Mouse (Mus musculus): ENCODE measurements at regions not wholly inside any gene's neighbourhood (a gene's known extent, or its start where the extent isn't known, plus 50 kb on each side); places are given as distances from the start of the nearest gene placed in this dataset.

DNA sequence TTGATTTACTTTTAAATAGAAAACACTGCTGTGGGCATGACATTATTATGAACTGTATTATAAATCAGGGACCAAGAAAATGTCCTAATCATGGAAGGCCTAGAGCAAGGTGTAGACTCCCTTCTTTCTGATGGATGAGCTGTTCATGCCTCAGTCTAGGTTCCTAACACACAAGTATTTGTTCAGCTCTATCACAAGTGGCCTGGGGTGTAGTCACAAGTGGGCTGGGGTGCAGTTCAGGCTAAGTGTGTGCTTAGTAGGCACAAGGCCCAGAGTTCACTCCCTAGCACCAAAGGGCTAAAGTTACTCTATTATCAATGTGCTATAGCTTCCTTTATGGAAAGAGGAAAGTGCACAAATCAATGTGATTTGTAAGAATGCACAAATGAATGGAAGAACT lies 55.6 kb upstream of the Bmp2 start:
- no peak for TF ChIP-seq GATA1 (IDR thresholded peaks at IDR 0.05; ENCODE audit: borderline replicate concordance, low read length)
- TF ChIP-seq FLI1 (IDR thresholded peaks at IDR 0.05; ENCODE audit: low read length), result no peak

All from megakaryocyte, embryonic 14.5 days (primary cell).